Mouse (Mus musculus): ENCODE measurements around the gene Tas2r109.
"Not testable (repeated sequence)": the region's sequence is repeated elsewhere in the genome, so short reads cannot be mapped to it uniquely, and the experiment has no call there.

The Tas2r109 gene

GRCm38 (mm10) chr6:132980865-132981264, at the start of gene Tas2r109:
Tas2r109 (minus strand) TSS chr6:132980965.
- DNase-seq: no peak

DNA sequence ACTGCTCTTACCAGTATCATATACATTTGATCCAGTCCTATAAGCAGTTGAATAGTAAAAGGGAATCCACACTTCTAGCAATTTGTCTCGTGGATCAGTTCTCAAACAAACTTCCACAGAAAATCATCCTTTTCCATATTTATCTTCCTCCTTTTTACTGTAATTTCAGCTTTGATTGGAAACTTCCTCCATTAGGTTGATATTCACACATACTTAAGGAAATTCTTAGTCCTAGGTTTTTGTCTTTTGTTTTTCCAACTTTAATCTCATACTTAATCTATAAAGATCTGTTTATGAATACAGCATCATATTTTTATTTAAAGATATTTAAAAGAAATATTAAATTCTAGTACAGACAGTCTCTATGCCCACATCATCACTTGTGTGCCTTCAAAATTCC, 22.9 kb downstream of the Tas2r109 start, which contains the start of gene Tas2r131:
Tas2r131 (minus strand) TSS at position 101 of the 400 bp plus-strand sequence.
- DNase-seq: no peak

DNA sequence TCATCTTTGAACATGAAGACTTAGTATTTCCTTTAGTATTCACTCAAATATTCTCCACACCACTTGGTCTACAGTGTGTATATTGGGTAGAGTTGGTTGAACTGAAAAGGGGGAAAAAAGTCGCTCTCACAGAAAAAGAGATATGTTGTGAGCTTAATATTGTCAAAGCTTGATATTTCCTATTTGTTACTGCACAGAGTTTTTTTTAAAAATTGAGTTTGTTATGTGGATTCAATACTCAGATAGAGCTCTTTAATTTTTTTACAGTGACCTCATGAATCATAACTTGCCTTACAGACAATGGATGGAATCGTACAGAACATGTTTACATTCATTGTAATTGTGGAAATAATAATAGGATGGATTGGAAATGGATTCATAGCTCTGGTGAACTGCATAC, 30.0 kb downstream of the Tas2r109 start, which contains the start of gene Tas2r129:
Tas2r129 (plus strand) TSS at position 301 of the 400 bp plus-strand sequence.
- no peak for DNase-seq

DNA sequence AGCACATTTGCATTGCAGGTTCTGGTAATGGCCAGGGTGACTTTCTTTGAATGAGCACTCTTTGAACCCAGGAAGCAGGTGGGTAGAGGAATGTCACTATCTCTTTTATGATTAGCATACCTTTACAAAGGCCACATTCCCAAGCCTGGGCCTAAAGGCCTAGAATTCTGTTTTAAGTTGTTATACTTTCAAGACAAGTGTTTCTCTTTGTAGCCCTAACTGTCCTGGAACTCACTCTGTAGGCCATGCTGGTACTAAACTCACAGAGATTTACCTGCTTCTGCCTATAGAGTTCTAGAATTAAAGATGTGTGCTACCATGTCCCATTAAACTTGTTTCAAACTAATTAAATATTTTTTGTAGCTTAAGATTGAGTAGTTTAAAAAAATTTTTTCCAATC, 39.4 kb downstream of the Tas2r109 start:
- not testable (repeated sequence) for DNase-seq
